Mouse (Mus musculus): Measurements from ENCODE around the gene Atp2a3.

DNA sequence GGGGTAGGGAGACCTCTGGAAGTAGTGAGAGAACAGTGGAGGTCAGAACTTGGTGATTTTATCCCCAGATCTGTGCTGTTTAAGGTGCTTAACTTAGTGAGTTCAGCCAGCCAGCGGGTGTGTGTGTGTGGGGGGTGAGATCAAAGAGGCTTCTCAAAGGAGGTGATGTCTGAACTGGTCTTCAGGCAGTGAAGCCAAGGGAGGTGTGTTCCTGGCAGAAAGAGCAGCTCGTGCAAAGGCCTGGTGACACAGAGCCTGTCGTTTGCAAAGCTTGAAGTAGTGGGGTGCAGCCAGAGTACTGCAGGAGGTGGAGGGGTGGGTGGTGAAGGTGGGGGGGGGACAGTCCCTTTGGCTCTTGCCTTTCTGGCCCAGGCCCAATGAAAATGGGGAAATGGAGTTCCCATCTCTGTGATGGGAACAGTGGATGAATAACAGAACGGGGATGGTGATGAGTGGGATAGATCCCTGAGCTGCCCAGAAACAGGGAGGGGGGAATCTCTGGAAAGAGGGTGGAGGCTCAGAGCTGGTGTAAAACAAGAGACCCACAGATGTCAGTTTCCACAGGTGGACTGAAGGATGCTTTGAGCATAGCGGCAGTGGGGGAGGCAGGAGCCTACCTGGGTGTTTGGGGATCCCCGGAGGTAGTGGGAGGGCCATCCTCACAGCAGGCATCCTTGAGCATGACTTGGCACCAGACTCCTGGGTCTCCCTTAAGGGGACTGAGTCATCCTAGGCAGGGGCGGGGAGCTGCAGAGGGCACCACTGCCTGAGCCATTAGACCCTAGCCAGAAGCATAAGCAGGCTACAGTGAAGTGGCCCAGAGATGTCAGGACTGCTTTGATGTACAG lies 60.2 kb downstream of the Atp2a3 start:
- TF ChIP-seq CTCF (IDR thresholded peaks at IDR 0.05; ENCODE audit: low read depth) (no peak), EP300 (IDR thresholded peaks at IDR 0.05; ENCODE audit: low read depth) (no peak)
